Mouse (Mus musculus): ENCODE results near the gene Ucp3. TPM values are rescaled to one million over a fixed set of nuclear protein-coding genes. Genes with fewer than 3 reads are reported as not detected.
A peak's percentile ranks its signal among the peaks of the same experiment; 100 is the strongest.

The Ucp3 gene
- polyA plus RNA-seq, 1 experiment from 2014 or later = not detected

DNA sequence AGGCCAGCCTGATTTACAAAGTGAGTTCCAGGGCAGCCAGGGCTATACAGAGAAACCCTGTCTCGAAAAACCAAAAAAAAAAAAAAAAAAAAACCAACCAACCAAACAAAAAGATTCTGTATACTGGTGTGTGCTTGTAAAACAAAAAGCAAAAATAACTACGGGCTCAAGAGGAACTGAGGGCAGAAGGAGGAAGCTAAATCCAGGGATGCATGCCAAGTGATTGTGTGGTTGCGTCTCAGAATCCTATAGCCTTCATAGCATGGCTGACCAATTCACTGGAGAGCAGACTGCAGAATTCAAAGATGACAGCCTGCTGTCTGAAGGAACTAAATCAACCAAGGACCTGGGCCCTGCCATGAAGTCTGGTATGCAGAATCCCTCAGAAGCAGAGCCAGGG lies 61.4 kb downstream of the Ucp3 start:
- Histone ChIP-seq H3K36me3 (peaks cover 6% of the 10 kb centered on the region), H3K27ac (replicated peaks) (no peak overlapping the region), H3K4me2 (replicated peaks) (no peak overlapping the region), H3K9ac (replicated peaks) (no peak overlapping the region), H3K4me3 (no peak overlapping the region), H3K4me1 (peaks cover 12% of the 10 kb centered on the region), H3K9me3 (no peaks in the 10 kb centered on the region), H3K27me3 (no peaks in the 10 kb centered on the region)
- ATAC-seq (ENCODE audit: low FRiP score, low read depth) = no peak
- WGBS = 88% methylated on average over 3 of the region's 3 CpGs

GRCm38 (mm10) chr7:100535831-100536230 lies 63.0 kb downstream of the Ucp3 start:
- no peak overlapping the region for H3K27ac ChIP-seq (replicated peaks)
- H3K9ac ChIP-seq (replicated peaks) = no peak overlapping the region
- peaks cover 22% of the 10 kb centered on the region for H3K36me3 ChIP-seq
- peak overlapping the region; percentile 62 for H3K4me2 ChIP-seq (replicated peaks)
- 88% methylated on average over 2 of the region's 2 CpGs for WGBS
- peaks cover 12% of the 10 kb centered on the region for H3K4me1 ChIP-seq
- no peaks in the 10 kb centered on the region for H3K9me3 ChIP-seq
- H3K4me3 ChIP-seq = 0 out of 2 replicates have a peak overlapping the region, but pooled peaks have one; percentile 68
- H3K27me3 ChIP-seq = no peaks in the 10 kb centered on the region
- no peak for ATAC-seq (ENCODE audit: low FRiP score, low read depth)

Other genes with a start within 250 kb of the Ucp3 start
- gene Pgm2l1, start 245.6 kb upstream of the Ucp3 start, polyA plus RNA-seq (2016; fragmentation: Nextera tagmentation; extraction: Ambion mirVana) = 11.8 and 14.3 TPM in 2 replicates
- 4.4 and 4.7 TPM in 2 replicates for gene P4ha3, start 187.5 kb upstream of the Ucp3 start, polyA plus RNA-seq (2016; fragmentation: Nextera tagmentation; extraction: Ambion mirVana)
- gene C2cd3, start 100.8 kb upstream of the Ucp3 start, polyA plus RNA-seq (2016; fragmentation: Nextera tagmentation; extraction: Ambion mirVana) = 39.5 and 41.0 TPM in 2 replicates
- gene Ppme1, start 100.7 kb upstream of the Ucp3 start, polyA plus RNA-seq (2016; fragmentation: Nextera tagmentation; extraction: Ambion mirVana) = 108 and 109 TPM in 2 replicates
- gene Ucp2, start 20.3 kb downstream of the Ucp3 start, polyA plus RNA-seq (2016; fragmentation: Nextera tagmentation; extraction: Ambion mirVana) = 68.6 and 87.1 TPM in 2 replicates
- 0.37 and 0.93 TPM in 2 replicates for gene Dnajb13, start 42.0 kb downstream of the Ucp3 start, polyA plus RNA-seq (2016; fragmentation: Nextera tagmentation; extraction: Ambion mirVana)
- 15.6 and 17.8 TPM in 2 replicates for gene Coa4, start 64.1 kb downstream of the Ucp3 start, polyA plus RNA-seq (2016; fragmentation: Nextera tagmentation; extraction: Ambion mirVana)
- 162 and 179 TPM in 2 replicates for gene Rab6a, start 134.4 kb downstream of the Ucp3 start, polyA plus RNA-seq (2016; fragmentation: Nextera tagmentation; extraction: Ambion mirVana)
- 67.7 and 69.4 TPM in 2 replicates for gene Mrpl48, start 135.3 kb downstream of the Ucp3 start, polyA plus RNA-seq (2016; fragmentation: Nextera tagmentation; extraction: Ambion mirVana)
- 3.8 and 4.7 TPM in 2 replicates for gene Plekhb1, start 189.4 kb downstream of the Ucp3 start, polyA plus RNA-seq (2016; fragmentation: Nextera tagmentation; extraction: Ambion mirVana)
- gene Fam168a, start 233.6 kb downstream of the Ucp3 start, polyA plus RNA-seq (2016; fragmentation: Nextera tagmentation; extraction: Ambion mirVana) = 52.6 and 59.0 TPM in 2 replicates

All from midbrain, embryonic 12.5 days (tissue).